Mouse (Mus musculus) Patski (cell line): ENCODE measurements around the gene Ube2e1. TPM values are rescaled to one million over a fixed set of nuclear protein-coding genes. Genes with fewer than 3 reads are reported as not detected.

Experiments
- ATAC-seq: fragments of 100-300 bp; one replicate; pipeline ENCODE4 v1.8.0; 2021
- CTCF ChIA-PET: fragments of 350-600 bp; sonication (Branson Sonifier 250); formaldehyde crosslinking; loops from one replicate; lab custom pipeline; 2022; ENCODE audit warnings: inconsistent platforms; lab: Charles Lee
- POLR2A ChIA-PET: fragments of 350-600 bp; sonication (Branson Sonifier 250); formaldehyde crosslinking; loops from one replicate; lab custom pipeline; 2022; ENCODE audit warnings: antibody characterized with exemption, inconsistent platforms; lab: Charles Lee
- DNase-seq: peaks from one replicate; pipeline ENCODE4 v3.0.0-alpha.2; 2011; ENCODE audit warnings: low read depth, low spot score
- H3K27me3 ChIP-seq: fragments of 371-371 bp; one replicate; pipeline ENCODE4 v1.5.1; 2021
- CTCF ChIP-seq: fragments of 100-300 bp; IDR thresholded peaks from one replicate; pipeline ENCODE4 v1.5.1; 2021
- in situ Hi-C: fragments of 300-500 bp; cut with MboI; formaldehyde crosslinking; loops from 3 replicates; pipeline ENCODE4 v1.11.1; 2018; ENCODE audit warnings: low pct_unique_long_range_greater_than_20kb, mixed read lengths
- polyA plus RNA-seq: library from polyadenylated mRNA; unstranded; gene quantifications from one replicate; pipeline ENCODE4 v1.2.3, GENCODE M21; 2021

The Ube2e1 gene
- polyA plus RNA-seq, 1 experiment from 2014 or later: 124 TPM

DNA sequence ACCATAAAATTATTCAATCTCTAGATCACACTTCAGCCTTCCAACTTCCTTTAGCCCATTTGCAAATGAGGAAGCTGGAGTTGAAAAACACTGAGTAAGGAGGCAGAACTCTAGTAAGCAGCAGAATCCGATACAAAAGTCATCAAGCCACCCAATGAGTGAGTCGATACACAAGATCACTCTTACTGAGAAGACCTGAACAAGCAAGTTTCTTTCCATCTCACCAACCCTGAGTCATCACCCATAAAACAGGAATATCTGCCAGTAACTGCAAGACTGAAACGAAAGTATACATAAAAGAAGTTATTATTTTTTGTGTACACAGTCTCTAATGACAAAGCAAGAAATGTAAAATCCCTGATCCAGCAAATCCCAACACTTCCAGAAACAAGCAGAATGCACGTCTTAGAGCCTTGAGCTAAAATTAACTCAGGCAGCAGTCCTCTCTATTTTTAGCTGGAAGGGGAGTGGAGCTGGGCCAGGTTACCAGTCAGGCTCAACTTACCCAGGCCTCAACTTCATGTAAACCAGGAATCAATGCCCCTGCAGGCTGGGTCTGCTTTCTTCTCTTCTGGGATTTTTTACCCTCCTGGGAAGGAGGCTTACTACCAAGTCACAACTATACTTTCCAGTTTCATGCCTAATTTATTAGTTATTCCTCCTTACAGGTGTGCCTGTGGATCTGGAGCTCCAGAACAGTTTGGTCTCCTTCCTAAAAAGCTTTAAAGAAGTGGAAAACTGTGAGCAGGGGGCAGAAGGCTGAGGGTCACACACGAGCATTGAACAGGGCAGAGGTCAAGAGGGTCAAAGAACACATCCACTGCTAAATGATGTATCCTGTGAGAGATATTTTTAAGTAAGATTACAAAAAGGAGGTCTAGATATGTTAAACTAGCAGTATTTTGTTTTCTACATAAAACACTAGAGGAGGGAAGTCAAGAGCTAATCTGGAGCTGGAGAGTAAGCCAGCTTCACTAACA lies 97.4 kb downstream of the Ube2e1 start:
- no peak for TF ChIP-seq CTCF
- in situ Hi-C loops: no loop called here
- no peaks in the 10 kb centered on the region for H3K27me3 ChIP-seq
- ChIA-PET CTCF (interaction anchor here (0.8 to 1.4 kb wide), 3 partner anchors 9 to 11 kb away, joined by 3 to 4 read pairs (median 3); no protein-coding TSS in a partner anchor), POLR2A (no interaction called here)
- DNase-seq (peak; percentile 42), ATAC-seq (peak; percentile 32)

DNA sequence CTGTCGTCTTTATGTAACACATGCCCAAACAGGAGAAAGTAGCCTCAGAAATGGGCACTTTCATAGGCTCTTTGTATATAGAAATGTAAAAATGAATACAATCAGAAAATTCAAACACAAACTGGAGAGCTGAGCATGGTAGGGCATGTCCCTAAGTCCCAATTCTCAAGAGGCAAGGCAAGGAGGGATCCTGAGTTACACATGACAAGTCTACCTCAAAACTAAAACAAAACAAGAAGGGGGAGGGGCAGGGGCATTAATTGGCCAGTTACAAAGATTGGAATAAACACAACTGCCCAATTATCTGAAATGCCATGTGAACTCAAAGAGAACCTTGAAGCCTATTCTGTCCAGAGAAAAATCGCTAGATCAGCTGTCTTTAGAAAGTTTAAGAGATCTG lies 98.6 kb downstream of the Ube2e1 start:
- no peak for TF ChIP-seq CTCF
- DNase-seq (no peak), ATAC-seq (no peak)
- H3K27me3 ChIP-seq: no peaks in the 10 kb centered on the region
- POLR2A ChIA-PET: no interaction called here
- in situ Hi-C loops: no loop called here
- CTCF ChIA-PET: interaction anchor here (0.8 to 1.4 kb wide), 4 partner anchors 8 to 17 kb away, joined by 3 to 4 read pairs (median 4); no protein-coding TSS in a partner anchor

Other genes starting within 250 kb of the Ube2e1 start
- gene Nr1d2, start 92.7 kb downstream of the Ube2e1 start, polyA plus RNA-seq: 50.2 TPM
- gene Nkiras1, start 60.7 kb downstream of the Ube2e1 start, polyA plus RNA-seq: 15.1 TPM
- gene Rpl15, start 60.5 kb downstream of the Ube2e1 start, polyA plus RNA-seq: 273 TPM